Mouse (Mus musculus) right cerebral cortex, postnatal 36 days (tissue): ENCODE measurements around the gene Defb21.
A peak's percentile ranks its signal among the peaks of the same experiment; 100 is the strongest.

Source experiments
- DNase-seq, 2 experiments: peaks; one replicate each; pipeline ENCODE4 v3.0.0; 2022; ENCODE audit warnings: low spot score in 2 of 2, mixed read lengths in 1 of 2

Gene Defb21

DNA sequence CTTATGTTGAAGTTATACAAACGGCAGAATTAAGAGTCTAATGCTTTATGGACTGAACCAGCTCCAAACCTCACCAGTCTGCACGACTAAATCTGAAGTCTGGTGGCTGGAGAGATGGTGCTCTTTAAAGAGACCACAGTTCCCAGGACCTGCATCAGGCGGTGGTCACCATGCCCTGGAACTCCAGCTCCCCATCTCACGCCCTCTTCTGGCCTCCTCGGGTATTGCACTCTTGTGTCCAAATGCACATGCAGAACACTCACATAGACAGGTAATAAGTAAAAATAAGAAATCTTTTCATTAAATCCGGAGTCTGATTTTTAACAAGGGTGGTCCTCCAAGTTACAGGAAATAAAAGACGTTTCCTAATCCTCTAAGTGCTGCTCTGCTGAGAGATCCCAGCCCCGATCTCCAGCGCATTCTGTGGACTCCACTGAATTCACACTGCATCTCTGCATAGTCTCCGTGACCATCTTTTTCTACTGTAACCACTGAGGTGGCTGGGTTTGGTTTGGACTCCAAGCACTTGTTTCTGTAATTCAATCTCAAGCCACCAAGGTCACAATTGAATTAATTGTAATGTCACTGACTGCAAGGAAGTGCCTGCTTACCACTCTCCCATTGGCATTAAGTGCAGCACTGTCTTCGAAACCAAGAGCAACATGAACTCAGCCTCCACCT, at the start of gene Defb21:
Gene Defb21, plus strand, starts transcription at position 631 of the 681 bp plus-strand sequence.
- no peak for DNase-seq

DNA sequence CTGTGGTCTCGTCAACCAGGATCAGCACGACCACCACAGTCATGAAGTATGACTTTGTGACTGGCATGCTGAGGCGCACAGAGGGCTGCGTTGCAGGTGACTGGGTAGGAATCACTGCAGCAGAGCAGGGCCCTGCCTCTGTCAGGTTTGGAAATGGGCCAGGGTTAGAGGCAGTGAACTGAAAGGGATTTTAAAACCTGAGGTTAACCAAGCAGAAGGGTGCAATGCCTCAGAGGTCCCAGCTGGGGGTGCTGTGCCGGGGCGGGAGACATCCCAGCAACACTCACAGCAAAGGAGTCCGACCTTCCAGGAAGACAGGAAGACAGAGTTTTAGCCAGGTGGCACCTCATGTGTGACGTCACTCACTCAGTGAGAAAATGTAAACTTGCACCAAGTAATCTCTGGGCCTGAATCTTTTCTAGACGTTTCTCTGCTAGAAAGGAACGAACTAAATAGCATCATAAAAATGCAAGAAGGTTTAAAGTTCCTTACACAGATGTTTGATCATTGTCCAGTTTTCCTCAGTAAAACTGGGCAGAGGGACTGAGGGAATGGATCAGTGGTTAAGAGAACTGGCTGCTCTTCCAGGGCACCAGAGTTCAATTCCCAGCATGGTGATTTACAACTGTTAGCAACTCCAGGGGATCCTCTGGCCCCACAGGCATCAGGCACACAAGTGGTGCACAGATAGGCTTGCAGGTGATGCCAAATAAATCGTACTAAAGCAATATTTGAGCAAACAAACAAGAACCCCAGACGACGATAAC, 32.4 kb upstream of the Defb21 start, which contains the start of gene Defb29:
Gene Defb29, minus strand, starts transcription at position 155 of the 767 bp plus-strand sequence.
- no peak for DNase-seq

DNA sequence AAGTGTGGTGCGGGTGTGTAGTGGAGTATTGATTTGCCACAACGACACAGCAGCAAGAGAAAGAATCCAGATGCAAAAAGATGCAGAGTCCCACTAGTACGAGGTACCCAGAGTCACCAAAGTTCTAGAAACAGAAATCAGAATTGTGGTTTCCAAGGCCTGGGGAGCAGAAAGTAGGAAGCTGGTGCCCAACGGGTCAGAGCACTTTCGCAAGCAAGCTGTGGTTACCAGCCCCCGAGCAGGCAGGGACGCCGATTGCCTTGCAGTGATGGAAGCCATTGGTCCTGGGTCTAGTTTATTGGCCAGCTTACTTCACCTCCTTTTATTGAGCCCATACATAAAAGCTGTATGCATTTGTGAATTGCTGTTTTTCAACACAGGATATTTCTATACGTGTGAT, 30.6 kb upstream of the Defb21 start:
- no peak for DNase-seq

DNA sequence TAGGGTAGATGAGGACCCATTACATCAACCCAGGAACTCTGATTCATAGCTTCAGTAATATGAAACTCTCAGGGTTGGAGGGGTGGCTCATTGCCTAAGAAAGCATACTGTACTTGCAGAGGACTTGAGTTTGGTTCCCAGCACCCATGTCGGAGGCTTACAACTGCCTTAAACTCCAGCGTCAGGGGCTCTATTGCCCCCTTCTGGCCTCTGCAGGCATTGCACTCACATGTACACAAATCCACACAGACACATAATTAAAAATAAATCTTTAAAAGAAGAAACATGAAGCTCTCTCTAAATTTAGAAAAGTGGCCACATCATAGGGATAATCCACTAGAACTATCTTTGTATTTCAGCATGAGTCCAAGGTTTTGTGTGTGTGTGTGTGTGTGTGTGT, 29.6 kb upstream of the Defb21 start:
- DNase-seq, result no peak

DNA sequence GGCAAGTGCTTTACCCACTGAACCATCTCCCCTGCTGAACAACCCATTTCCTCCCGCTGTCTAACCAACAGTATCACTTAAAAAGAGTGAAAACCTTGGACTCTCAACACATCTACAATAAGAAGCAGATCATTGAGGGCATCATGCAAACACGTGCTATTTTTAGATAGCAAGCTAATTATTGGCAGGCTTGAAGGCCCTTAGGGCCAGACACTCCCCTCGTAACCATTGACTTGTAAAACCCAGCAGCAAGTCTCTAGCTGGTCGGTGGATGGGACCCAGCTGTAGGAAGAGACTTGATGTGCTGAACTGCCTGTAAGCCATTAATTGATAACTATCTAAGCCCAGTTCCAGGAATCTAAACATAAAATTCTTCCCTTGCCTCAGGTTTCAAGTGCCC, 29.1 kb upstream of the Defb21 start:
- no peak for DNase-seq

DNA sequence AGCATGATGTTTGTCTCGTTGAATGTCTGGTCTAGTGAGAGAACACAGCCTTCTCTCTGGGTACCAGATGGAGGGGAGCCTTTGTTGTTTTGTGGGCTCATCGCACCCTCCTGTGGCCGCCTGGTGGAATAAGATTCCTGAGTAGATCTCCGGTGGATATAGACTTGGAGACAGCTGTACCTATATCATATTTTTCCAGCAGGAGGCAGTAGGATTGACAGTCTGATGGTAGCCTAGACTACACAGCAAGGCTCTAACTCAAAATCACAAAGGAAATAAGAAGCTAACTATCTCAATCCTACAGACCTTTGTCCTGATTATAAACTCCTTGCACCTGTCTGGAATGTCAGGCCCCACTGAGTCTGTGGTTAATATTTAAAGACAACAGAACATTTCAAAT, 27.9 kb upstream of the Defb21 start:
- peak; percentile 43 to 50 for DNase-seq

DNA sequence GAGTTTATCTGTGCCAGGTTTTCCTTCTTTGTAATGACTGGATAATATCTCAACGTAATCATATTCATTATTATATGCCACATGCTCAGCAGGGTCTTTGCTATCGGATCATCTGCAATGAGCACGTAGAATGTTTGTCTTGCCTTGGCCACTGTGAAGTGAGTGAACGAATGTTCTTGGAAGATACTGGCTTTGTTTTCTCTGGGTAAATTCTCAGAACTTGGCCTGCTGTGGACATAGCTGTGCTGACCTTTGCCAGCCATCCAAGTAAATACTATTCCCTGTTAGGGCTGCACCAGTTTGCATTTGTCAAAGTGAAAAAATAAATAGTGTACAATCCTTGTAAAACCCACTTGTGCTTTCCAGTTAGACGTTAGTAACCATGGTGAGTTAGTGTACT, 24.4 kb upstream of the Defb21 start:
- no peak for DNase-seq

DNA sequence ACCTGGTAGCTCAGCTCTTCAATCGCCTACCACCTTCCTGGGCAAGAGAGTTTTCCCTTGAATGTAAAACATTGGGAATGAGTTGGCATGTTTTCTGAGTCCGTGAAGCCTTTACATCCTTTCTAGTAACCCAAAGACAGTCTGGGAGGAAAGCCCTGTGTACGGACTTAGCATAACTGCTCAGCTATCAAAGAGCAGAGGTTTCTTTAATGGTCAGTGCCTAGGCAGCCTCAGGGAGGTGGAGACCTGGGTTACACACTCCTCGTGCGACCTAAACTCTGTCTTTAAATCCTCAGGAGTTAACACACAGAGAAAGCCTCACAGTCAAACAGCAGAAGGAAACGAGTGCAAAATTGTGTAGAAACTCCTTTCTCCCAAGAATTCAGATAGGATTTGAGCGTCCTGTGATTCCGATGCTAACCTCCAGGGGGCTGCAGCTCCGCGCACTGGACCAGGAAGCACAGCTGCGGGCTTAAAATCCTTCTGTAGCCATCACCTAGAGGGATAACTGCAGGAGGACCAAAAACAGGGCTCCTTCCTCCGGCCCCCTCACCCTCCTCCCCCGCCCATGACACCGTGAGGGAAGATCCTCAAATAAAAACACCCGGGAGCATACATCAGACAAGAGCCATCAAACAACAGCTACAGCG, 18.6 kb upstream of the Defb21 start:
- peak; percentile 34 to 52 for DNase-seq

DNA sequence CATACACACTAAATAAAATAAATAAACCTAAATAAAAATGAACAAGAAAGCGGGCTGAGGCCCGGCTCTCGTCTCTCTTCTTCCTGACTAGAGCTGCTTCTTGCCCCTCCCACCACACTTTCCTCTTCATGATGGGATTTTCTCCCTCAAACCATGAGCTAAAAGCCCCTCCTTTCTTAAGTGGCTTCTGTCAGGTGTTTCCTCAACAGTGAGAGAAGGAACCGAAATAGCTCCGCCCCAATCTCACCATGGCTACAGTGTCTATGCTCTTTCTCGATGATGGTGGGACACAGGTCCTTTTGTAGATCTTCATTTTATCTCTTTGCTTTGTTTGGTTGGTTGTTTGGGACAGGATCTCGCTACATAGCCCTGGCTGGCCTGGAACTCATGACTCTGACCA, 15.9 kb upstream of the Defb21 start:
- no peak for DNase-seq

DNA sequence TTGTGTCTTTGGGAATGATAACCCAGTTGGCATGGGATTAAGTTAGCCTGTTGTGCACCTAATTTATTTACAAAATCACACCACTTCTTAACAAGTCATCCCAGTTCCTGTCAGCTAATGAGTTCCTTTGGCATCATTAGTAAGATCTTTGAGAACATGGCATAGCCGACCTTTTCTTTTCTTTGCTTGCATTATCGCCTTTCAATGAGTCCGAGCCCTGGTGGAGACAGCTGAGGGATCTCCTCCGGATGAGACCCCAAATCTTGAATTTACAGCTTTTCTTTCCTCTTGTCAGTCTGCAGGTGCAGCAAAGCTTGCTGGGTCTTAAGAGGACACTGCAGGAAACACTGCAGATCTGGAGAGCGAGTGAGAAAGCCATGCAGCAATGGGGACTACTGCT, 3.5 kb upstream of the Defb21 start, which contains the start of gene Gm17416:
Gene Gm17416, plus strand, starts transcription at position 301 of the 400 bp plus-strand sequence.
- DNase-seq, result no peak

DNA sequence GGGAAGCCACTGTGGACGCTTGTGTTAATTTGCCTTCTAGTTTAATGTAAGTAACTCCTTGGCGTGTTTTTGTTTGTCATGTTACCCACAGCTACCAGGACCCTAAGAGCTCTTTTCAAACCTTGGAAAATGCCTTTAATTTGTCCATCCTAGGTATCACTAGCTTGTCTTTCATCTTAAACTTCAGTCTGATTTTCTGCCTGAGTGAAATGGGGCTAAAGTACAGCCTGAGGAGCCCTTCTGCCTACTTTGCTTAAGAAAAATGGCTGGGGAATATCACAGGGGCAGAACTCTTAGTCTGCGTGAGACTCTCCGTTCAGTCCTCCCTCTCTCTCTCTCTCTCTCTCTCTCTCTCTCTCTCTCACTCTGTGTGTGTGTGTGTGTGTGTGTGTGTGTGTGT, 2.7 kb upstream of the Defb21 start:
- DNase-seq, result no peak

DNA sequence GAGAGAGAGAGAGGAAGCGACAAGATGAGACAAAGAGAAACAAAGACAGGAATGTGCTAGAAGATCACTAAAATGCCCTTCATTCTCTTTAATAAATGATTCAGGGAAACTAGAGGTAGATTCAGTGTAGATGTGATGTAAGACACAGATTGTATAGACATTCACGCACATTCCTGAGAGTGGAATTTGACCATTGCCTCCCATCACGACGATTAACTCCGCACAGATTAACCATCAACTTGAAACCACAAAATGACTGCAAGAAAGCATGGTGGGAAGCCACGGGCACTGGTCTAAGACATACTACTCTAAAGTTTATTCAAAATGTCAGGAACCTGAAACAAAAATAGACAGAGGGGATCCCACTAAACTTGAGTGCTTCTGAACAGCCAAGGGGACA, 2.2 kb upstream of the Defb21 start:
- no peak for DNase-seq

DNA sequence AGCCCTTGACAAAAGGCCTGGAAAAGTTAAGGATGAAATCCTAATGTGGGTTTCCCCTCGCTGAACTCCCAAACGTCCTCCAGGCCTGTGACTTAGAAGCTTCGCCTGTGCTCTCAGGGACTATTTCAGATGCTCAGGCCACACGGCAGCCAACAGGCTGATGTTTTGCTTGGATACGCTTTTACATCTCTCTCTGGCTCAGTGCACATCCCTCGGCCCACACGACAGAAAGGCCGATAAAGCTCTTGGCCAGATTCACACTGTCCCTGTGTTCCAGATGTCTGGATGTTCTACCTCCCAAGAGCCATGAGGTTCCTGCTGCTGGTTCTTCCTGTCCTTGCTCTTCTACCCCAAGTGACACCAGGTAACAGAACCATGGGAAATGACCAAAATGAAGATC, 940 bp downstream of the Defb21 start:
- DNase-seq, result no peak

DNA sequence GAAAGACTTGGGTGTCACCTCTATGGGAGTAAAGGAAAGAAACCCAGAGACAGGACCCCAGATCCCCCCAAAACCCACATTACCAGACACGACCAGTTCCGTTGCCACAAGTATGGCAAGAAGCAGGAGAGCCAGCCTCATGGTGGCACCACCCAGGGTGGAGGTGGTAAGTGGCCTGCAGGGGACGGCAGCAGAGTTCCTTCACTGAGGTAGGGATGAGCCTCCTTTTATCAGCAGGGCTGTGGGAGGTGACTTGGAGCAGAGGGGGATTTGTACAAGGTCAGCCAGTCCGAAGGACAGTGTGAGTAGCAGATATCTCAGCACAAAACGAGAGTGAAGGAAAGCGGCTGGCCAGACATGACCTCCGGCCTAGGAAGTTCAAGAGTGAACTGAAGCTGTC, 7.6 kb downstream of the Defb21 start, which contains the start of gene Defb19:
Gene Defb19, minus strand, starts transcription at position 206 of the 400 bp plus-strand sequence.
- DNase-seq, result no peak

DNA sequence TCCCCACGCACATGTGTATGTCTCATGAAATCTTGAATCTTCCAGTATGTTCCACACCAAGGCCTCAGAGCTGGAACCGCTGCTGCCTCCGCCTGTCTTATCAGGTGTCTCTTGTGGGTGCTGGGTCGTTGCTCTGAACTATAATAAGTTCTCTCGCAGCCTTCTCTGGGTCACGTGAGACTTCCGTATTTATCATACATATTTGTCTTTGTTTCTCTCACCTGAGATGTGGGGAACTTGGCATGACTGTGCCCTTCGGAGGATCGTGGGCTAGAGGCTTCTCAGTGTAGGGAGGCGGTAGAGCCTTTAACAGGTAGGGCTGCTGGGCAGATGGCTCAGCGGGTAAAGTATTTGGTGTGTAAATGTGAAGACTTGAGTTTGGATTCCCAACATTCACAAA, 8.1 kb downstream of the Defb21 start:
- DNase-seq, result no peak

DNA sequence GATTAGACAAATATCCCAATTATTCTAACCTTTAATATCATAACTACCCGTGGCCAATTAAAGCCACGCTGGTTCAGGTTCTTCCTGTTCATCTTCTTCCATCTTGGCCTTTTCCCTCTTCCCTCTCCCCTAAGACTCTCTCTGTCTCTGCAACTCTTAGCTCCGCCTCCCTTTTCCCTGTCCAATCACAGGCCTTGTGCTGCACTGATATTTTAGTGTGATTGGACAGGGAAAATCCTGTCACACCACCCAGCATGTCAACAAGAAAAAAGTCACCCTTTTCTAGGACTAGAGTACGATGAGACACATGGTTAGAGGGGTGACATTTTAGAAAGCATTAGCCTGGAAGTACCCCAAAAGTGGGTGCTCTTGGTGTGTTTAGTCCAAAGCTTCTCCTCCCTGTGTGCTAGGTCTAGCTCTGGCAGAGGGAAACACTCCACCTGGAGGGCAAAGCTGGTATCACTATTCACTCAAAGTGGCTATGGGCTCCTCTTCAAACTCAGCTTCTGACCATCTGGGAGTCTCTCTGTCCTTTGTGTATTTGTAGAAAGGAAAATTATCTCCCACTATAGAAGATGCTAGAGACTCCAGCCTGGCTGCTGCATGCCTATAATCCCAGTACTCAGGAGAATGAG, 14.5 kb downstream of the Defb21 start:
- no peak for DNase-seq

DNA sequence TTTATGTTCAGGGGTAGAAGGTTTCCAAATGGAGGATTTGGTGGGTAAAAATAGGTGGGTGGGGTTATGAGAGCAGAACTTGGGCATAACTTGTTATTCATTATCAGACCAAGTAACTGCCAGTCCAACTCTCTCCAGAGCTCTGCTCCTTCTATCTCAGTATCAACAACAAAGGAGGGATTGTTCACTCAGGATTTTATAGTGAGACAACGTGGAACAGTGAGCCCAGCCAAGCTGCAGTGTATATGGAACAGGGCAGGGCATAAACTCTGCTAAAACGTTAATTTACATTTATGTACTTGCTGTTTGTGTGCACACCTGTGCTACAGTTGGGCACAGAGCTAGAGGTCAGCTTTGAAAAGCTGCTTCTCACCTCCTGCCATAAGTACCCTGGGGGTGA, 15.9 kb downstream of the Defb21 start:
- no peak for DNase-seq

DNA sequence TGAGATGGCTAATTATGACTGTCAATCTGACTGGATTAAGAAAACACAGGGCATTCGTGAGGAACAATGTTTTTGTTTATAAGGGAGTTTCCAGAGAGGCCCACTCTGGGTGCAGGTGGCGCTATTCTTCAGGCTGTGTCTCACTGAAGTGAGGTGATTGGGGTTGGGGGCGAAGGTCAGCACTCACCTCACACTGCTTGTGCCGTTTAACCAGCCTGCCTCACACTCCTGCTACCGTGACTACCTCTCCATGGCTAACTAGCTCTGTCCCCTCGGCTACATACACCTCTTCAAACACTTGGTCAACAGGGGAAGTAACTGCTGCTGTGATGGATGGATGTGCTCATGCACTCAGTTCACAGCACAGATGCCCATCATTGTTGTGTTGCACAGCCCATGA, 16.5 kb downstream of the Defb21 start:
- DNase-seq, result no peak

DNA sequence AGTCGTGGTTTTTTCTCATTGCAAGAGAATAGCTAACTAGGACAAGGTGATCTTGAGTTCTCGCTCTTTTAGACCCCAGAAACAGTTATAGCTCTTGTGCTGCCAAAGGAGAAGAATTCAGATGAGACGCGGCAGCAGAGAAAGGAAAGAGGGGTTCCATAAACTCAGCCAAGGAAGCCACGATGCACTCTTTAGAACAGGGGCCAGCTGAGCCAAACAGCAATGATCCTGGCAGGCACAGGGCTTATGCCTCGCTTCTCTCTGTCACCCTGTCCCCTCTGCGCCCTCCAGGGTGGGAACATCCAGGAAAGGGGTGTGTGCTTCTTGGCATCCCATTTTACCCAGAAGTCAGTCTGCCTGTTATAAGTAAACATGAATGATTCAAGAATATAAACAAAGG, 26.8 kb downstream of the Defb21 start, which contains the start of gene Defb45:
Gene Defb45, minus strand, starts transcription at position 101 of the 400 bp plus-strand sequence.
- no peak for DNase-seq

DNA sequence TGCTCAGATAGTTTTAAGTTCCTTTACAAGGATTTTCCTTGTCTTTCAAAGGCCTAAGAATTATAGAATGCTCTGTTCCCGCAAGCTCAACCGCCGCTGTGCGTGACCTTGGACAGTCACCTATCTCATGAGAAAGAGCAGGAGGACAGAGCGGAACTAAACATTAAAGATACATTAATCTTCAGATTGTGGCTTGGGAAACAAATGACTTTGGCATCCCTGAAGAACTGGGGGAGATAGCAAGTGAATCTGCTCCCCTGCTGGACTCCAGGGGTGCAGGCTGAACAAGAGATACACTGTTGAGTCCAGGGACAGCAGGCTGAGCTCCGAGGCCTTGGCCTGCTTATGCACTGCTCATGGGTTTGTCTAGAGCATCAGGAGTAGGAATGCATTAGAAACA, 27.5 kb downstream of the Defb21 start:
- no peak for DNase-seq

DNA sequence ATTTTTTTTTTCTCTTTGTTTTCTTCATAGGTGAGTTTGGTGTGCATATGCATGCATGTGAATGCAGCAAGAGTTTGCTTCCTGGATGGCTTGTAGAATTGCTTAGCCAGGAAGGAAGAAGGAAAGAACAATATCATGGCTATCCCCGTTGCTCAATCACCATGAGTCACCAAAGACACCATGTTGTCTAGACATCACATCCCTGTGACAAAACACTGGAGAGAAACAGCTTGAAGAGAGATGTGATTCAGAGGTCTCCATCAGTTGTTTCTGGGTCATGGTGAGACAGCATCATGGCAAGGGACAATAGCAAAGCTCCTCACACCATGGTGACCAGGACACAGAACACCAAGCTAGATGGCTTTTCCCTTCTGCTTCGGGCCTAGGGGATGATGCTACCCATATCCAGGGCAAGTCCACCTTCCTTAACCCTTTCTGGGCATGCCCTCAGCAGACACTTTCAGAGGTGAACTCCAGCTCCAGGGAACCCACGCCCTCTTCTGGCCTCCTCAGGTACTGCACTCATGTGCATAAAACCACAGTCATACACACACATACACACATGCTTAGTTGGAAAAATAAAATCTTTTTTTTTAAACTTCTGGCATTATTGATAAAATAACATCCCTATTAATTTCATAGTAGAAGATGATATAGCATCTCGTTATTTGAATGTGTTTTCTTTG, 28.9 kb downstream of the Defb21 start:
- no peak for DNase-seq
